Mouse (Mus musculus) stomach, postnatal 0 days (tissue): ENCODE data around the gene Lgr4.

Experiments
- CTCF ChIP-seq: IDR thresholded peaks from 2 replicates; pipeline ENCODE4 v1.5.1; 2016; ENCODE audit warnings: antibody characterized with exemption, low read depth, mild to moderate bottlenecking, moderate library complexity
- EP300 ChIP-seq: optimal IDR thresholded peaks from 2 replicates; pipeline ENCODE3; 2016; ENCODE audit warnings: antibody characterized with exemption

DNA sequence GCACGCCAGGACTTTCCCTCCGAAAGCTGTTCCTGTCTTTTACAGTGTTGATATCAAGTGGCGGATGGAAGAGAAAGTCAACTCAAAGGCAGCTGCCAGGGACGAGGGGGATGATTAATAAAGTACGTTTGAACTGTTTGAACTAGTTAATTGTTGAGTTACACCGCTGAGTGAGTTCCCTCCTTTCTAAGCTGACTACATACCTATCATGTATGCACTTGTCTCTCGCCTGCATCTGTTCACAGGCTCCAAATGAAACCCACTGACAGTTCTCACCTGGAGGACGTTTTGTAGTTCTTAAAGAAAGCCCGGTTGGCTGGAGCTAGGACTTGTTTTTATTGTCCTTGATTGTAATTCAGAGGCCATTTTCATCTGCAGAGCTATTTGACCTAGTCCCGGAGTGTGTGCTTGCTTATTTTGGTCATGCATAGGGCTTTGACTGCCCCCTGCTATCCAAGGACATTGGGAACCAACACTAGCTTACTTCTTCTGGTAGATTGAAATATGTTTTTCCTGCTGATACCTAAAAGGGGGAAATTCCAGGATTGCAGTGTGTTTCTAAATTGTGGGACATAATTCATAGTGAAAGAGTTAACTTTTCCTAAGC is 52.6 kb downstream of the Lgr4 start:
- TF ChIP-seq CTCF = no peak
- TF ChIP-seq EP300 = no peak
